Mouse (Mus musculus): Measurements from ENCODE around the gene Rplp2. TPM values are rescaled to one million over a fixed set of nuclear protein-coding genes. Genes with fewer than 3 reads are reported as not detected.
"Not testable (repeated sequence)": the region's sequence is repeated elsewhere in the genome, so short reads cannot be mapped to it uniquely, and the experiment has no call there.

The Rplp2 gene
- 1,341 and 1,344 TPM in 2 replicates for polyA plus RNA-seq (2015; fragmentation: Nextera tagmentation; extraction: Ambion mirVana)

DNA sequence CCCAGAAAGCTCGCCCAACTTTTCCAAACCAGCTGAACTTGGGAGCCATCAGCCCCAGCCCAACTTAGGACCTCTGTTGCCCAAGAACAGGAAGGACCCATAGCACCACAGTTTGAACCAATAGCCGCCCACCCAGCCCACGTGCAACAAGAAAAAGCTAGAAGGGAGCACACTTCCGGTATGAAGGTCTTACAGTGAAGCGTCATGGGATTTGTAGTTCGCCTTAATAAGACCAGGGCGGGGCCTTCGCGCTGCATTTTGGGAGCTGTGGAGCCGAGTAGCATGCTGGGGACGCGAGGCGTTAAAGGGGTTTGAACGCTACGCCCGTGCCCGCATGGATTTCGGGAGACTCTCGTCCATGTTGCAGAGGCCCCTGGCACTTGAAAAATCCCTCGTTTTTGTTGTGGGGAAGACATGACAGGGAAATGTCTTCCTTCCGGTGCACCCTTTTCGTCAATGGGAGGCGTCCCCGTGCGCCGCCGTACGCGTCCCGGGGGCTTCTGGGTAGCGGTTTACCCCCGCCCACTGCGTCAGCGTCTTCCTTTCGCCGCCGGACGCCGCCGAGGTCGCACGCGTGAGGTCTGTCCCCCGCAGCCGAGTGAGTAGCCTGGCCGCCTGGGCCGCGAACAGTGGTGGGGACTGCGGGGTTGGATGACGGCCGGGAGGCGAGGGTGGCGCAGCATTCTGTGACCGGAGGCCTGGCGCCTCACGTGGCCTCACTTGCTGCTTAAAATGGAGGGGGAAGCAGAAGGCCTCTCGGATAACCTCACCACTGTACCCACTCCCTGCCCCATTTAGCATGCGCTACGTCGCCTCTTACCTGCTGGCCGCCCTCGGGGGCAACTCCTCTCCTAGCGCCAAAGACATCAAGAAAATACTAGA, at the start of gene Rplp2:
Gene Rplp2 (plus strand): TSS at position 261 of the 882 bp plus-strand sequence.
- H3K27me3 ChIP-seq: no peaks in the 10 kb centered on the region
- peak within 1 kb of the TSS; percentile 91 for H3K4me3 ChIP-seq (replicated peaks)
- ATAC-seq (ENCODE audit: insufficient number of reproducible peaks, low FRiP score, low TSS enrichment, low read depth): peak; percentile 91
- H3K9ac ChIP-seq: peak within 1 kb of the TSS; percentile 97
- H3K4me1 ChIP-seq: peaks cover 34% of the 10 kb centered on the region
- H3K36me3 ChIP-seq: peaks cover 38% of the 10 kb centered on the region
- no peaks in the 10 kb centered on the region for H3K9me3 ChIP-seq (replicated peaks)
- WGBS: under 1% methylated on average over 63 of the region's 63 CpGs
- peak within 1 kb of the TSS; percentile 59 for H3K4me2 ChIP-seq (replicated peaks)
- peak within 1 kb of the TSS; percentile 94 for H3K27ac ChIP-seq (replicated peaks)

DNA sequence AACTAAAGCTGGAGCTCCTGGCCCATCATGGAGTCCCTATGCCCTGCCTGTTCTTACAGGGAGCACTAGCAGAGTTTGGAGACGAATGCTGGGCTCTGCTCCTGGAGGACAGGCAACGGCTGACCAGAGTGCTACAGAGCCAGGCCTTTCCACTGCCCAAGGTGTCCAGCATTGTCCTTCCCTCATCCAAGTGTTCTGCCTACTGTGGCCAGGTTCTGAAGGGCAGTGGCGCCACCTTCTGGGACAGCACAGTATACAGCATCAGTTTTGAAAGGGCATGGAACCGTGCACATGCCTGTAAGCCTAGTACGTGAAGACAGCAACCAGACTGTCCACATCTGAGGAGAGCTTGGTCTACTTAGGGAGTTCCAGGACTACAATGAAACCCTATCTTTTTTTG, 43.9 kb upstream of the Rplp2 start:
- 51% methylated on average over 5 of the region's 5 CpGs for WGBS
- H3K4me2 ChIP-seq (replicated peaks): no peak overlapping the region
- no peak overlapping the region for H3K4me3 ChIP-seq (replicated peaks)
- H3K27ac ChIP-seq (replicated peaks): no peak overlapping the region
- peak; percentile 34; the same call in 1 of the 2 replicates for ATAC-seq (ENCODE audit: insufficient number of reproducible peaks, low FRiP score, low TSS enrichment, low read depth)
- no peaks in the 10 kb centered on the region for H3K27me3 ChIP-seq
- H3K9ac ChIP-seq: no peak overlapping the region
- no peaks in the 10 kb centered on the region for H3K4me1 ChIP-seq
- H3K9me3 ChIP-seq (replicated peaks): no peaks in the 10 kb centered on the region
- H3K36me3 ChIP-seq: peaks cover 56% of the 10 kb centered on the region

DNA sequence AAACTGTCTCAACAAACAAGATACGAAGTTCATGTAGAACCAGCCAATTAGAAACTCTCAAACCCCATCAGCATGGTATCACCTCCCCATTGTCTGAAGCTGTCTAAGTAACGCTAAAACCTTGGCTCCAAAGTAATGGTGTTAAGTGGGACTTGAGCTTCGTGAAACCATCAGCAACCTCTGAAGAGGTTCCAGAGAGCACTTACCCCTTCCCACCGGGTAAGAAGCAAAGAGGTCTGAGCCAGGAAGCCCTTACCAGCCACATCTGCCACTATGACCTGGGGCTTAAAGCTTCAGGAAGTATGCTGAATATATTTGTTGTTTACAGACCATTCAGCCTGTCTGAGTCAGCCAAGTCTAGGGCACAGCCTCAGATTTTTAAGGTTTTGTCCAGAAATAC, 41.7 kb upstream of the Rplp2 start:
- Histone ChIP-seq H3K4me2 (replicated peaks) (no peak overlapping the region), H3K36me3 (peaks cover 55% of the 10 kb centered on the region), H3K4me3 (replicated peaks) (no peak overlapping the region), H3K27ac (replicated peaks) (no peak overlapping the region), H3K9ac (no peak overlapping the region), H3K4me1 (no peaks in the 10 kb centered on the region), H3K27me3 (no peaks in the 10 kb centered on the region), H3K9me3 (replicated peaks) (no peaks in the 10 kb centered on the region)
- WGBS: 81% methylated on average over 4 of the region's 4 CpGs
- no peak for ATAC-seq (ENCODE audit: insufficient number of reproducible peaks, low FRiP score, low TSS enrichment, low read depth)

DNA sequence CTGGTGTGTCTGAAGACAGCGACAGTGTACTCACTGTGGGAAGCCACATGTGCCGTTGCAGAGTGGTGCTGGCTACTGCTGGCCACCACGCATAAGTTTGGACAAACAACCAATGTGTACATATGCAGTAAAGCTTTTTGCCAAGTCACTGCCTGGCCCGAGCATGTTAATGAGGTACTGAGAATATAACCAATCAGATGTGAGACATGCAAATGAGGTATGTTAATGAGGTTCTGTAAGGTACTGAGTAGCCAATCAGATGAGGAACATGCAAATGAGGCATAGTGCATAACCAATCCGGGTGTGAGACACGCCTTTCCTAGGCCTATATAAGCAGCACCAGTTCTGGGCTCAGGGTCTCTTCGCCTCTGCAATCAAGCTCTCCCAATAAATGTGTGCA, 39.5 kb upstream of the Rplp2 start:
- H3K4me2 ChIP-seq (replicated peaks); H3K4me3 ChIP-seq (replicated peaks); ATAC-seq (ENCODE audit: insufficient number of reproducible peaks, low FRiP score, low TSS enrichment, low read depth); H3K27ac ChIP-seq (replicated peaks); H3K9ac ChIP-seq; H3K9me3 ChIP-seq (replicated peaks); H3K4me1 ChIP-seq; H3K27me3 ChIP-seq: not testable (repeated sequence)
- 99% methylated on average over 7 of the region's 7 CpGs for WGBS
- H3K36me3 ChIP-seq: peaks cover 45% of the 10 kb centered on the region

DNA sequence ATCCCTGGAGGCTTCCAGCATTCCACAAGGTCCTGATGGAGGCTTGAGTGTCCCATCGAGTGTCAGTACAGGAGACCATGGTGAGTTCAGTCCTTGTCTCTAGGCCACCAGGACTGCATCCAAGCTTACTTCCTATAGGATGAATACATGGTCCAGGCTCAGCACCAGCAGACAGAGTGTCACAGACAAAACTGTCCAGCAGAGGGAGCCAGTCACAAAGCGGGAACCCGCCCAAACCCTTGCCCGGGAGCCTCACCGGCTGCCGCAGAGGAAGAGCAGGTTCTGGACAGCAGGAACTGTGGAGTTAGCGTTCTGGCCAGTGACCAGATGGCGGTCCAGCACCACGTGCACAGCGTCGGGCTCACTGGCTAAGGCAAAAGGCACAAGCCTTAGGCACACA, 38.3 kb upstream of the Rplp2 start:
- H3K4me2 ChIP-seq (replicated peaks): no peak overlapping the region

DNA sequence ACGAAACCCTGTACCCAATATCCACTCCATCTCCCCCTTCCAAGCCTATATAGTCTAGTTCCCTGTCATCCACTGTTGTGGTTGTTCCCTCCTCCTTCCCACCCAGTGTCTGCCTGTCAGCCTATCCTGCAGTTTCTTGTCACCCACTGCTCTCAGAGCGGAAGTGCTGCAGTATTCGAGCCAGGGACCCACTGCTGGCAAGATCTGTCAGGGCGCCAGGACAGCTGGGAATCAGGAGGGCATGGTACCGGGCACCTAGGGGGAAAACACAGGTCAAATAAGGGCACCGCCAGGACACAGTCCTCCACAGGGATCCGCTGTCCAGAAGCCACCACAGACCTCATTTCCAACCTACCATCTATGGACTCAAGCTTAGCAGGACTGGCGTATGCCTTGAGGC, 36.5 kb upstream of the Rplp2 start:
- Histone ChIP-seq H3K9ac (no peak overlapping the region), H3K27ac (replicated peaks) (no peak overlapping the region), H3K4me1 (peaks cover 13% of the 10 kb centered on the region), H3K4me3 (replicated peaks) (no peak overlapping the region), H3K9me3 (replicated peaks) (no peaks in the 10 kb centered on the region), H3K36me3 (peaks cover 38% of the 10 kb centered on the region), H3K27me3 (no peaks in the 10 kb centered on the region), H3K4me2 (replicated peaks) (no peak overlapping the region)
- no peak for ATAC-seq (ENCODE audit: insufficient number of reproducible peaks, low FRiP score, low TSS enrichment, low read depth)
- 90% methylated on average over 8 of the region's 8 CpGs for WGBS

More for the DNA sequence above, 38.3 kb upstream of the Rplp2 start:
- peaks cover 38% of the 10 kb centered on the region for H3K36me3 ChIP-seq
- H3K4me3 ChIP-seq (replicated peaks): no peak overlapping the region
- no peak overlapping the region for H3K9ac ChIP-seq
- H3K4me1 ChIP-seq: peaks cover 10% of the 10 kb centered on the region
- WGBS: 16% methylated on average over 11 of the region's 11 CpGs
- H3K9me3 ChIP-seq (replicated peaks): no peaks in the 10 kb centered on the region
- no peaks in the 10 kb centered on the region for H3K27me3 ChIP-seq
- no peak overlapping the region for H3K27ac ChIP-seq (replicated peaks)
- peak; percentile 75; the same call in 1 of the 2 replicates for ATAC-seq (ENCODE audit: insufficient number of reproducible peaks, low FRiP score, low TSS enrichment, low read depth)

DNA sequence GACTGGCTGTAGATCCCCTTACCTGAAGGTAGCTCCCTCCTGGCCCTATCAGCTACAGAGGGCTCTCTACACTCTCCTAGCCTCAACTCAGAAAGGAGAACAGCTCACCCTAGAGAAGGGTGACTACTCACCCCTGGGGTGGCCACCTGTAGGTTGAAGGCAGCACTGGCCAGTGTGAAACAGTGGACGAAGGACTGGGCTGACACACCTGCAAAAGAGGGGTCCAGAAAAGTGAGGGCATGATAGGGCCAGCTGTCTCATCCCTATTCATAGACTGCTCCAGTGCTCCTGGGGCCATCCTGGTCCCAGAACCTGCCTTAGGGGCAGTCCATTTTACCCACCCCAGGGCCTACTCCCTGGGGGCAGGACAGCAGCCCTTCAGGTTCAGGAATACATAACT, 35.5 kb upstream of the Rplp2 start:
- 93% methylated on average over 1 of the region's 1 CpGs for WGBS
- Histone ChIP-seq H3K4me2 (replicated peaks) (no peak overlapping the region), H3K9me3 (replicated peaks) (no peaks in the 10 kb centered on the region), H3K9ac (no peak overlapping the region), H3K27me3 (no peaks in the 10 kb centered on the region), H3K27ac (replicated peaks) (no peak overlapping the region), H3K4me1 (peaks cover 13% of the 10 kb centered on the region), H3K36me3 (peaks cover 38% of the 10 kb centered on the region), H3K4me3 (replicated peaks) (no peak overlapping the region)
- ATAC-seq (ENCODE audit: insufficient number of reproducible peaks, low FRiP score, low TSS enrichment, low read depth): no peak

DNA sequence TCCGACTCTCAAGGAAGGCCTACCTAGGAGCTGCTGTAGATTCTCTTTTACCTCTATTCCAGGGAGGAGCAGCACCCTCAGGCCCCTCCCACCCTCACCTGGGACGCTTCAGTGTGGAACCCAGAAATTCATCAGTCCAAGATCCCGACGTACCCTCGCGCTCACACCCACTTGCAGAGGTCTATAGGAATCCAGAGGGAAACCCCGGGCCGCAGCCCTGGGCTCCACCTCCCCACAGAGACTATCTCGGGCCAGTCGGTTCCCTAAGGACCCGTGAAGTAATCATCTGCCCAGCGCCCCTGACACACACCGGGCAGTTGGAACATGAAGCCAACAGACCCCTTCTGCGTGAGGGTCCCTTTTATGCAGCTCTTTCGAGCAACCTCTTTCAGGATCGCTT, 33.8 kb upstream of the Rplp2 start:
- Histone ChIP-seq H3K36me3 (peaks cover 30% of the 10 kb centered on the region), H3K4me2 (replicated peaks) (peak overlapping the region; percentile 84), H3K4me1 (peaks cover 13% of the 10 kb centered on the region), H3K27ac (replicated peaks) (peak overlapping the region; percentile 87), H3K9me3 (replicated peaks) (no peaks in the 10 kb centered on the region), H3K9ac (peak overlapping the region; percentile 88), H3K27me3 (no peaks in the 10 kb centered on the region), H3K4me3 (replicated peaks) (peak overlapping the region; percentile 77)
- 3% methylated on average over 16 of the region's 16 CpGs for WGBS
- ATAC-seq (ENCODE audit: insufficient number of reproducible peaks, low FRiP score, low TSS enrichment, low read depth): no peak

DNA sequence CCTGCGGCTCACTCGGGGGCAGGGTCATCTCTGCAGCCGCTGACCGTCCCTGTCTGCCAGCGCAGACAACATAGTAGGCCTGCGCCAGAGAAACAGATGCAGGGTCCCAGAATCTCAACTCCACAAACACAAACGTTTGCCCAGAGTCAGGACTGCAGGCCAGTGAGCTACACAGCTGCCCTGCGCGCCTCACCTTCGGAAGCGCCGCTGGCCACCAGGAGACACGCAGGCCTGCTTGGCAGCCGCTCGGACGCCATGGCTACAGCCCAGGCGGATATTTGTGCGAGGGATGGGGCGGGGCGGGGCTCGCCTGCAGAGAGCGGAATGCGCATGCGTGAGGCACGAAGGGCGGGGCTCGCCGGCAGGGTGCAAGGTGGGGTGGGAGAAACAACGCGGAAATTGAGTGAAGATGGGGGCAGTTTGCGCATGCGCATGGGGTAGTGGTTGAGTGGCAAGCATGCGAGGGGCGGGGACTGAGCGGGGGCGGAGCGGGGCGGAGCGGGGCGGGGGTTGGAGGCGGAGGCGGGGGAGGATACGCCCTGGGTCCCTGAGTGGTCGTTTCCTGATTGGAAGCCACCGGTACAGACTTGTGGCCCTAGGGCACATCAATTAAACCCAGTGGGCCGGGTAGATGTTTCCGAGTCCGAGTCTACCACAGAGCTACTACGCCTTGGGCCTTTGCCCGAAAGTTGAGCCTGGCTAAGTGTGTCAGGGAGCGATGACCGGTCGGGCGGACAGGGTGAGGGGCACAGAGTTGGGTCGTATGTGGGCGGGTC, 33.2 kb upstream of the Rplp2 start, which contains the start of gene Gatd1:
Gene Gatd1 (minus strand): TSS at position 328 of the 776 bp plus-strand sequence.
- Histone ChIP-seq H3K27ac (replicated peaks) (peak within 1 kb of the TSS; percentile 87), H3K36me3 (peaks cover 23% of the 10 kb centered on the region), H3K27me3 (no peaks in the 10 kb centered on the region), H3K9ac (peak within 1 kb of the TSS; percentile 88), H3K4me3 (replicated peaks) (peak within 1 kb of the TSS; percentile 77), H3K9me3 (replicated peaks) (no peaks in the 10 kb centered on the region), H3K4me1 (peaks cover 13% of the 10 kb centered on the region), H3K4me2 (replicated peaks) (peak within 1 kb of the TSS; percentile 84)
- ATAC-seq (ENCODE audit: insufficient number of reproducible peaks, low FRiP score, low TSS enrichment, low read depth): peak; percentile 92
- WGBS: under 1% methylated on average over 50 of the region's 56 CpGs

DNA sequence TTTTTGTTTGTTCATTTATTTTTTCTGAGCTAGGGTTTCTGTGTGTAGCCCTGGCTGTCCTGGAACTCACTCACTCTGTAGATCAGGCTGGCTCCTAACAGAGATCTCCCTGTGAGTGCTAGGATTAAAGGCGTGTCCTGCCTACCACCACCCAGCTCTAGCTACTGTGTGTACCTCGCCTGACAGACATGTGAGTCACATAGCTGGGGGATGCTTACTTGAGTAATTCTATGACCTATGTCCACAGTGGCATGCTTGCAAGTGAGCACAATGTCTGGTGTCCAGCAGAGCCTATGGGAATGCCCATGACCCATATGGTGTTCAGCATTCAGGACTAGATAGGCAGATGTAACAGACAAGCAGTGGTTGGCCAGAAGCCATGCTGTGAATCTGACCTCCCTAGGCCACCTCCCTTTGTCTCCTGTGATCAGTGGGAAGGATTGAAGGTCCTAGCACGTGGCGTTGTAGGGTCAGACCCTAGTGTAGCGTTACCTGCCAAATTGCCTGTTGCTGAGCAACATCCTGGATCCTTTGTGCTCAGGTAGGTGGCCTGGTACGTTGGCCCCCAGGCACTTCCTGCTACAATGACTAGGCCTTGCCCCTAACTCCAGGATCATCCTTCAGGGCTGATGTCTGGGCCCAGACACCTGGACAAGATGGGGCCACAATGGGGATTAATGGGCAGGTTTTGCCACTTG, 30.9 kb upstream of the Rplp2 start:
- no peak for ATAC-seq (ENCODE audit: insufficient number of reproducible peaks, low FRiP score, low TSS enrichment, low read depth)
- no peak overlapping the region for H3K27ac ChIP-seq (replicated peaks)
- peaks cover 4% of the 10 kb centered on the region; the same call in 1 of the 2 replicates for H3K36me3 ChIP-seq
- H3K9me3 ChIP-seq (replicated peaks): no peaks in the 10 kb centered on the region
- no peak overlapping the region for H3K4me3 ChIP-seq (replicated peaks)
- 73% methylated on average over 6 of the region's 6 CpGs for WGBS
- H3K9ac ChIP-seq: no peak overlapping the region
- H3K4me2 ChIP-seq (replicated peaks): no peak overlapping the region
- H3K27me3 ChIP-seq: no peaks in the 10 kb centered on the region
- peaks cover 13% of the 10 kb centered on the region for H3K4me1 ChIP-seq
